Mouse (Mus musculus) T-helper 17 cell (primary cell): ENCODE data around the gene Fus.

Source experiments
- in situ Hi-C, 2 experiments: fragments of 300-600 bp; cut with MboI, MseI; formaldehyde crosslinking; loops; 1 replicate in 1 of 2; 2 replicates in 1 of 2; pipeline ENCODE4 v1.15.1; 2025; ENCODE audit warnings: high pct_unique_total_duplicates in 2 of 2

Fus gene

GRCm38 (mm10) chr7:128004150-128004486 is 36.9 kb downstream of the Fus start:
- in situ Hi-C loops, result loop anchor here in 1 of 2 experiments (25.0 kb wide), 1 partner anchor 208 kb away; the partner anchor contains the start of gene Cox6a2

- in situ Hi-C loops, result loop anchor here in 1 of 2 experiments (25.0 kb wide), 1 partner anchor 208 kb away; the partner anchor contains the start of gene Cox6a2
Observed at GRCm38 (mm10) chr7:128004487-128005362, 37.5 kb downstream of the Fus start.

- in situ Hi-C loops, result loop anchor here in 1 of 2 experiments (25.0 kb wide), 1 partner anchor 206 kb away; the partner anchor contains the start of gene Cox6a2
Observed at GRCm38 (mm10) chr7:128006193-128006592, 38.9 kb downstream of the Fus start.

- in situ Hi-C loops, result loop anchor here in 1 of 2 experiments (25.0 kb wide), 1 partner anchor 202 kb away; the partner anchor contains the start of gene Cox6a2
Observed at GRCm38 (mm10) chr7:128009715-128010340, 42.6 kb downstream of the Fus start.

- in situ Hi-C loops, result loop anchor here in 1 of 2 experiments (25.0 kb wide), 1 partner anchor 200 kb away; the partner anchor contains the start of gene Cox6a2
Observed at GRCm38 (mm10) chr7:128012136-128012780, 45.0 kb downstream of the Fus start.

- in situ Hi-C loops, result loop anchor here in 1 of 2 experiments (25.0 kb wide), 1 partner anchor 199 kb away; the partner anchor contains the start of gene Cox6a2
Observed at GRCm38 (mm10) chr7:128013116-128013515, 45.9 kb downstream of the Fus start.

GRCm38 (mm10) chr7:128016134-128016533 is 48.9 kb downstream of the Fus start:
- in situ Hi-C loops, result loop anchor here in 1 of 2 experiments (25.0 kb wide), 1 partner anchor 196 kb away; the partner anchor contains the start of gene Cox6a2

- in situ Hi-C loops, result loop anchor here in 1 of 2 experiments (25.0 kb wide), 1 partner anchor 196 kb away; the partner anchor contains the start of gene Cox6a2
Observed at GRCm38 (mm10) chr7:128016650-128017049, 49.4 kb downstream of the Fus start.

- in situ Hi-C loops, result loop anchor here in 1 of 2 experiments (25.0 kb wide), 1 partner anchor 194 kb away; the partner anchor contains the start of gene Cox6a2
Observed at GRCm38 (mm10) chr7:128018275-128018674, 51.0 kb downstream of the Fus start.

- in situ Hi-C loops, result loop anchor here in 1 of 2 experiments (25.0 kb wide), 1 partner anchor 193 kb away; the partner anchor contains the start of gene Cox6a2
Observed at GRCm38 (mm10) chr7:128019187-128019586, 51.9 kb downstream of the Fus start.

- in situ Hi-C loops, result loop anchor here in 1 of 2 experiments (25.0 kb wide), 1 partner anchor 189 kb away; the partner anchor contains the start of gene Cox6a2
Observed at GRCm38 (mm10) chr7:128022974-128023373, 55.7 kb downstream of the Fus start.

GRCm38 (mm10) chr7:128023565-128023964 is 56.3 kb downstream of the Fus start:
- in situ Hi-C loops, result loop anchor here in 1 of 2 experiments (25.0 kb wide), 1 partner anchor 189 kb away; the partner anchor contains the start of gene Cox6a2

GRCm38 (mm10) chr7:128024364-128024763 is 57.1 kb downstream of the Fus start:
- in situ Hi-C loops, result loop anchor here in 1 of 2 experiments (25.0 kb wide), 1 partner anchor 188 kb away; the partner anchor contains the start of gene Cox6a2

GRCm38 (mm10) chr7:128024932-128025331 is 57.7 kb downstream of the Fus start:
- in situ Hi-C loops, result loop anchor here in 1 of 2 experiments (25.0 kb wide), 1 partner anchor 187 kb away; the partner anchor contains the start of gene Cox6a2

- in situ Hi-C loops, result no loop called here
Observed at GRCm38 (mm10) chr7:128025381-128025780, 58.1 kb downstream of the Fus start.

GRCm38 (mm10) chr7:128031403-128031976 is 64.2 kb downstream of the Fus start:
- in situ Hi-C loops, result no loop called here

- in situ Hi-C loops, result no loop called here
Observed at GRCm38 (mm10) chr7:128032290-128032988, 65.2 kb downstream of the Fus start.

- in situ Hi-C loops, result no loop called here
Observed at GRCm38 (mm10) chr7:128032989-128033293, 65.7 kb downstream of the Fus start.

- in situ Hi-C loops, result no loop called here
Observed at GRCm38 (mm10) chr7:128033616-128034015, 66.4 kb downstream of the Fus start.
